ENCODE assay signal across 10 mouse cellular contexts in the genomic region with DNA sequence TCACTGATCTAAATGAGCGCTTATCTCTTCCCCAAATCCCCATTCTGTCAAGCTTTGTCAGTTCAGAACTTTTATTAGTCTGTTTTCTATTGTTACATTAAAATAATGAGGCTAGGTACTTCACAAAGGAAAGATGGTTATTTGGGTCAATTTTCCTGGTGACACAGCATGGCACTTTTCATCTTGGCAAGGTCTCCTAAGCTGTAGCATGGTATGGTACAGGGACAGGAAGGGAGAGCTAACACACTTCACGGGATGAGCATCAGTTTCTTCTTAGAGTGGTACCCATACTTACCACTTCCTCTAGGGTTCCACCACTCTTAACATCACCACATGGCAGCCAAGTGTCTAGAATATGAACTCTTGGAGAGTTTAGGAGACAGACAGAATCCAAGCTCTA.
"Had no signal": no experiment of that assay in that cellular context is flagged by ENCODE, and none has a peak within 500 bp of the region (broad histone marks: within the 10 kb centered on the region; RNA-seq: fewer than 3 reads in every experiment).

No protein-coding gene starts in this region.

- ATAC-seq: liver, postnatal 0 days; midbrain, embryonic 15.5 days had no signal

- DNase-seq: kidney, postnatal 36 days; liver; liver, embryonic 13.5 days; liver, postnatal 0 days; lung, postnatal 14 days; right cerebral cortex, adult 18-20 months; right cerebral cortex, postnatal 25 days; thymus, adult 18-20 months; thymus, postnatal 14 days had no signal
